Mouse (Mus musculus): ENCODE results near the gene Clec3b. TPM values are rescaled to one million over a fixed set of nuclear protein-coding genes. Genes with fewer than 3 reads are reported as not detected.

Gene Clec3b
- polyA plus RNA-seq (2014; fragmentation: Nextera tagmentation; extraction: Ambion mirVana) = 0.60 and 0.64 TPM in 2 replicates

- Histone ChIP-seq H3K36me3 (replicated peaks; ENCODE audit: control insufficient read depth, insufficient read depth) (no peaks in the 10 kb centered on the region), H3K27ac (no peak within 1 kb of the TSS), H3K27me3 (ENCODE audit: control insufficient read depth, insufficient read depth, low read length) (no peaks in the 10 kb centered on the region), H3K4me3 (replicated peaks; ENCODE audit: low read length) (no peak within 1 kb of the TSS), H3K9me3 (ENCODE audit: control insufficient read depth, low read length) (no peaks in the 10 kb centered on the region), H3K4me1 (replicated peaks; ENCODE audit: control insufficient read depth, insufficient read depth, low read length) (no peaks in the 10 kb centered on the region), H3K9ac (no peak within 1 kb of the TSS), H3K4me2 (replicated peaks) (no peak within 1 kb of the TSS)
- ATAC-seq (ENCODE audit: low FRiP score) (no peak), DNase-seq (ENCODE audit: low spot score) (no peak)
- WGBS = 76% methylated on average over 5 of the region's 5 CpGs
These were observed at the start of gene Clec3b for GRCm38 (mm10) chr9:123150241-123151020. TSS of gene Clec3b (plus strand) at chr9:123150946.

- no peak overlapping the region for H3K27ac ChIP-seq
- H3K4me2 ChIP-seq (replicated peaks) = no peak overlapping the region
- no peaks in the 10 kb centered on the region for H3K27me3 ChIP-seq (ENCODE audit: control insufficient read depth, insufficient read depth, low read length)
- H3K4me1 ChIP-seq (replicated peaks; ENCODE audit: control insufficient read depth, insufficient read depth, low read length) = no peaks in the 10 kb centered on the region
- DNase-seq (ENCODE audit: low spot score) (no peak), ATAC-seq (ENCODE audit: low FRiP score) (no peak)
- no peak overlapping the region for H3K9ac ChIP-seq
- peaks cover 34% of the 10 kb centered on the region for H3K36me3 ChIP-seq (replicated peaks; ENCODE audit: control insufficient read depth, insufficient read depth)
- no peaks in the 10 kb centered on the region for H3K9me3 ChIP-seq (ENCODE audit: control insufficient read depth, low read length)
- no peak overlapping the region for H3K4me3 ChIP-seq (replicated peaks; ENCODE audit: low read length)
These were observed 47.3 kb upstream of the Clec3b start for GRCm38 (mm10) chr9:123103425-123103824.

GRCm38 (mm10) chr9:123104362-123104761, 46.4 kb upstream of the Clec3b start:
- no peak overlapping the region for H3K4me2 ChIP-seq (replicated peaks)
- no peak overlapping the region for H3K4me3 ChIP-seq (replicated peaks; ENCODE audit: low read length)
- H3K9ac ChIP-seq = no peak overlapping the region
- no peaks in the 10 kb centered on the region for H3K27me3 ChIP-seq (ENCODE audit: control insufficient read depth, insufficient read depth, low read length)
- H3K9me3 ChIP-seq (ENCODE audit: control insufficient read depth, low read length) = no peaks in the 10 kb centered on the region
- no peaks in the 10 kb centered on the region for H3K4me1 ChIP-seq (replicated peaks; ENCODE audit: control insufficient read depth, insufficient read depth, low read length)
- no peak overlapping the region for H3K27ac ChIP-seq
- no peak for DNase-seq (ENCODE audit: low spot score)
- ATAC-seq (ENCODE audit: low FRiP score) = no peak
- peaks cover 26% of the 10 kb centered on the region for H3K36me3 ChIP-seq (replicated peaks; ENCODE audit: control insufficient read depth, insufficient read depth)

GRCm38 (mm10) chr9:123107186-123107585, 43.6 kb upstream of the Clec3b start:
- Histone ChIP-seq H3K9ac (no peak overlapping the region), H3K27ac (no peak overlapping the region), H3K9me3 (ENCODE audit: control insufficient read depth, low read length) (no peaks in the 10 kb centered on the region), H3K36me3 (replicated peaks; ENCODE audit: control insufficient read depth, insufficient read depth) (peaks cover 9% of the 10 kb centered on the region; the same call in 1 of the 2 replicates), H3K4me3 (replicated peaks; ENCODE audit: low read length) (no peak overlapping the region), H3K27me3 (ENCODE audit: control insufficient read depth, insufficient read depth, low read length) (no peaks in the 10 kb centered on the region), H3K4me2 (replicated peaks) (no peak overlapping the region), H3K4me1 (replicated peaks; ENCODE audit: control insufficient read depth, insufficient read depth, low read length) (peaks cover 11% of the 10 kb centered on the region)
- WGBS = 95% methylated on average over 4 of the region's 4 CpGs
- no peak for ATAC-seq (ENCODE audit: low FRiP score)
- DNase-seq (ENCODE audit: low spot score) = no peak

- ATAC-seq (ENCODE audit: low FRiP score) (no peak), DNase-seq (ENCODE audit: low spot score) (no peak)
- H3K4me1 ChIP-seq (replicated peaks; ENCODE audit: control insufficient read depth, insufficient read depth, low read length) = peaks cover 19% of the 10 kb centered on the region
- H3K27ac ChIP-seq = no peak overlapping the region
- no peak overlapping the region for H3K4me3 ChIP-seq (replicated peaks; ENCODE audit: low read length)
- no peaks in the 10 kb centered on the region for H3K27me3 ChIP-seq (ENCODE audit: control insufficient read depth, insufficient read depth, low read length)
- no peaks in the 10 kb centered on the region for H3K9me3 ChIP-seq (ENCODE audit: control insufficient read depth, low read length)
- H3K4me2 ChIP-seq (replicated peaks) = no peak overlapping the region
- no peak overlapping the region for H3K9ac ChIP-seq
- peaks cover 9% of the 10 kb centered on the region; the same call in 1 of the 2 replicates for H3K36me3 ChIP-seq (replicated peaks; ENCODE audit: control insufficient read depth, insufficient read depth)
- WGBS = 95% methylated on average over 7 of the region's 7 CpGs
These were observed 41.6 kb upstream of the Clec3b start for GRCm38 (mm10) chr9:123109188-123109587.

GRCm38 (mm10) chr9:123111751-123112221, 39.0 kb upstream of the Clec3b start:
- Histone ChIP-seq H3K4me1 (replicated peaks; ENCODE audit: control insufficient read depth, insufficient read depth, low read length) (peaks cover 19% of the 10 kb centered on the region), H3K27ac (no peak overlapping the region), H3K9ac (peak overlapping the region; percentile 94; the same call in 1 of the 2 replicates), H3K4me2 (replicated peaks) (peak overlapping the region; percentile 75), H3K4me3 (replicated peaks; ENCODE audit: low read length) (peak overlapping the region; percentile 73), H3K27me3 (ENCODE audit: control insufficient read depth, insufficient read depth, low read length) (no peaks in the 10 kb centered on the region), H3K36me3 (replicated peaks; ENCODE audit: control insufficient read depth, insufficient read depth) (peaks cover 10% of the 10 kb centered on the region; the same call in 1 of the 2 replicates), H3K9me3 (ENCODE audit: control insufficient read depth, low read length) (no peaks in the 10 kb centered on the region)
- WGBS = 66% methylated on average over 8 of the region's 8 CpGs
- no peak for ATAC-seq (ENCODE audit: low FRiP score)
- DNase-seq (ENCODE audit: low spot score) = no peak

GRCm38 (mm10) chr9:123112805-123113521, 37.8 kb upstream of the Clec3b start, which contains the start of the genes Zdhhc3 and Exosc7:
TSS of gene Zdhhc3 (minus strand) at chr9:123113205.
TSS of gene Exosc7 (plus strand) at chr9:123113215.
- H3K4me2 ChIP-seq (replicated peaks) = peak within 1 kb of the TSS; percentile 75
- peak; percentile 95 for ATAC-seq (ENCODE audit: low FRiP score)
- WGBS = under 1% methylated on average over 79 of the region's 79 CpGs
- peaks cover 17% of the 10 kb centered on the region; the same call in 1 of the 2 replicates for H3K36me3 ChIP-seq (replicated peaks; ENCODE audit: control insufficient read depth, insufficient read depth)
- no peaks in the 10 kb centered on the region for H3K9me3 ChIP-seq (ENCODE audit: control insufficient read depth, low read length)
- H3K27ac ChIP-seq = peak within 1 kb of the TSS; percentile 94
- peak within 1 kb of the TSS; percentile 73 for H3K4me3 ChIP-seq (replicated peaks; ENCODE audit: low read length)
- peak; percentile 95 for DNase-seq (ENCODE audit: low spot score)
- H3K4me1 ChIP-seq (replicated peaks; ENCODE audit: control insufficient read depth, insufficient read depth, low read length) = peaks cover 19% of the 10 kb centered on the region
- H3K27me3 ChIP-seq (ENCODE audit: control insufficient read depth, insufficient read depth, low read length) = no peaks in the 10 kb centered on the region
- peak within 1 kb of the TSS; percentile 94 for H3K9ac ChIP-seq

GRCm38 (mm10) chr9:123113931-123114330, 36.8 kb upstream of the Clec3b start:
- Histone ChIP-seq H3K27ac (peak overlapping the region; percentile 94), H3K9ac (peak overlapping the region; percentile 94), H3K27me3 (ENCODE audit: control insufficient read depth, insufficient read depth, low read length) (no peaks in the 10 kb centered on the region), H3K4me2 (replicated peaks) (peak overlapping the region; percentile 75), H3K4me3 (replicated peaks; ENCODE audit: low read length) (peak overlapping the region; percentile 73), H3K4me1 (replicated peaks; ENCODE audit: control insufficient read depth, insufficient read depth, low read length) (peaks cover 19% of the 10 kb centered on the region), H3K36me3 (replicated peaks; ENCODE audit: control insufficient read depth, insufficient read depth) (peaks cover 20% of the 10 kb centered on the region), H3K9me3 (ENCODE audit: control insufficient read depth, low read length) (no peaks in the 10 kb centered on the region)
- DNase-seq (ENCODE audit: low spot score) (no peak), ATAC-seq (ENCODE audit: low FRiP score) (no peak)
- WGBS = 63% methylated on average over 6 of the region's 6 CpGs

GRCm38 (mm10) chr9:123115566-123115965, 35.2 kb upstream of the Clec3b start:
- Histone ChIP-seq H3K9me3 (ENCODE audit: control insufficient read depth, low read length) (no peaks in the 10 kb centered on the region), H3K27ac (no peak overlapping the region), H3K27me3 (ENCODE audit: control insufficient read depth, insufficient read depth, low read length) (no peaks in the 10 kb centered on the region), H3K4me3 (replicated peaks; ENCODE audit: low read length) (no peak overlapping the region), H3K4me2 (replicated peaks) (no peak overlapping the region), H3K36me3 (replicated peaks; ENCODE audit: control insufficient read depth, insufficient read depth) (peaks cover 37% of the 10 kb centered on the region), H3K9ac (no peak overlapping the region), H3K4me1 (replicated peaks; ENCODE audit: control insufficient read depth, insufficient read depth, low read length) (peaks cover 19% of the 10 kb centered on the region)
- DNase-seq (ENCODE audit: low spot score) (no peak), ATAC-seq (ENCODE audit: low FRiP score) (no peak)
- 100% methylated on average over 1 of the region's 1 CpGs for WGBS
